Mouse (Mus musculus): ENCODE data around the gene Pim1. TPM values are rescaled to one million over a fixed set of nuclear protein-coding genes. Genes with fewer than 3 reads are reported as not detected.

Pim1 gene
- polyA plus RNA-seq, 1 experiment from 2014 or later: 11.8 TPM

DNA sequence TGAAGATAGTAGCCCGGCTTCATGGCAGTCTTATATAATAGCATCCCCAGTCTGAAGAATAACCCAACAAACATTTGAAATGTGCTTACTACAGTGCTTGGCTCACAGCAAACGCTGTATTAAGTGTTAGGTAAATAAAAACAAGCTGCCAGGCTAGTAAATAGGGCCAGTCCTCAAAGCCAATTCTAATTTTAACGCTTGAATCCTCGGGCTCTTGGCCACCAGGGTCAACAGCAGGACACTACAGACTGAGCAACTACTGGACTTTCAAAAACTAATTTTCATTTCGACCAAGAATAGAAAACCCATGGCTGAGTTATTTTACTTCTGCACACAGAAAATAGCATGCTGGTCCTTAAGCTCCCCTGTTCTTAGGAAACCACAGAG, 30.4 kb upstream of the Pim1 start:
- WGBS: 35% methylated on average over 5 of the region's 5 CpGs

GRCm38 (mm10) chr17:29463627-29464026, 26.9 kb upstream of the Pim1 start:
- 22% methylated on average over 13 of the region's 13 CpGs for WGBS
- no peaks in the 10 kb centered on the region for H3K27me3 ChIP-seq (replicated peaks; ENCODE audit: control insufficient read depth, insufficient read depth, low read length)
- H3K27ac ChIP-seq (ENCODE audit: low read length): peak overlapping the region; percentile 71
- peak; percentile 36 for ATAC-seq
- H3K4me3 ChIP-seq (ENCODE audit: low read length): peak overlapping the region; percentile 20
- H3K9ac ChIP-seq (ENCODE audit: low read depth, low read length): peak overlapping the region; percentile 54
- no peaks in the 10 kb centered on the region for H3K36me3 ChIP-seq (ENCODE audit: control insufficient read depth, insufficient read depth, low read length)
- H3K4me2 ChIP-seq (ENCODE audit: low read depth, low read length): peak overlapping the region; percentile 43
- H3K4me1 ChIP-seq (ENCODE audit: control insufficient read depth, insufficient read depth, low read length): peaks cover 29% of the 10 kb centered on the region
- no peaks in the 10 kb centered on the region for H3K9me3 ChIP-seq (ENCODE audit: control insufficient read depth, low read length)

More for the DNA sequence above, 30.4 kb upstream of the Pim1 start:
- Histone ChIP-seq H3K27ac (ENCODE audit: low read length) (0 out of 2 replicates have a peak overlapping the region, but pooled peaks have one; percentile 12), H3K9me3 (ENCODE audit: control insufficient read depth, low read length) (no peaks in the 10 kb centered on the region), H3K4me3 (ENCODE audit: low read length) (no peak overlapping the region), H3K9ac (ENCODE audit: low read depth, low read length) (peak overlapping the region; percentile 50; the same call in 1 of the 2 replicates), H3K4me2 (ENCODE audit: low read depth, low read length) (peak overlapping the region; percentile 32; the same call in 1 of the 2 replicates), H3K27me3 (replicated peaks; ENCODE audit: control insufficient read depth, insufficient read depth, low read length) (no peaks in the 10 kb centered on the region), H3K36me3 (ENCODE audit: control insufficient read depth, insufficient read depth, low read length) (no peaks in the 10 kb centered on the region), H3K4me1 (ENCODE audit: control insufficient read depth, insufficient read depth, low read length) (peaks cover 29% of the 10 kb centered on the region)
- ATAC-seq: no peak

GRCm38 (mm10) chr17:29464068-29464467, 26.5 kb upstream of the Pim1 start:
- Histone ChIP-seq H3K27me3 (replicated peaks; ENCODE audit: control insufficient read depth, insufficient read depth, low read length) (no peaks in the 10 kb centered on the region), H3K27ac (ENCODE audit: low read length) (peak overlapping the region; percentile 71), H3K4me3 (ENCODE audit: low read length) (peak overlapping the region; percentile 20), H3K9ac (ENCODE audit: low read depth, low read length) (peak overlapping the region; percentile 54), H3K36me3 (ENCODE audit: control insufficient read depth, insufficient read depth, low read length) (no peaks in the 10 kb centered on the region), H3K4me1 (ENCODE audit: control insufficient read depth, insufficient read depth, low read length) (peaks cover 29% of the 10 kb centered on the region), H3K4me2 (ENCODE audit: low read depth, low read length) (peak overlapping the region; percentile 43), H3K9me3 (ENCODE audit: control insufficient read depth, low read length) (no peaks in the 10 kb centered on the region)
- ATAC-seq: peak; percentile 82
- 5% methylated on average over 14 of the region's 14 CpGs for WGBS

DNA sequence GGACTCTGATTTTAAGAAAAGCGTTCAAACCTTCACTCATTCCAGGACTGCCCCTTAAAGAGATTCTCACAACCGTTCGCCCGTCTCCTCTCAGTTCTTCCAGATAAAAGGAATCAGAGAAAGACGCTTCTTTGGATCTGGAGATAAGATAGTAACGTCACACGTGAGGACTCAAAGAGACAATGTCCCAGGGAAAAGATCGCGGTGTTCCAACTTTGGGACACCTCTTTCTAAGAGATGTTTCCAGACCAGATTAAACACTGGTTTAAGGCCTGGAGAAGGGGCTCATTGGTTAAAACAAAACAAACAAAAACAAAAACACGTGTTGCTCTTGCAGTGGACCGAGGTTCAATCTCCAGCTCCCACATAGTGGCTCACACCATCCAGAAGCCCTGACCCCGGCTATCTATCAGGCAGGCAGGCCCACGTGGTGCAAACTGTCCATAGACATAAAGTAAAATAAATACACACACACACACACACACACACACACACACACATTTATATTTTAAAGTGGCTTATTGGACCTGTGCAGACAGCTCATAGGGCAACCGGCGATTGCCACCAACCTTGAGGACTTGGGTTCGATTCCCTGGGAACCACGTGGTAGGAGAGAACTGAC, 25.9 kb upstream of the Pim1 start:
- peak overlapping the region; percentile 71 for H3K27ac ChIP-seq (ENCODE audit: low read length)
- no peaks in the 10 kb centered on the region for H3K27me3 ChIP-seq (replicated peaks; ENCODE audit: control insufficient read depth, insufficient read depth, low read length)
- H3K9me3 ChIP-seq (ENCODE audit: control insufficient read depth, low read length): no peaks in the 10 kb centered on the region
- ATAC-seq: no peak
- no peaks in the 10 kb centered on the region for H3K36me3 ChIP-seq (ENCODE audit: control insufficient read depth, insufficient read depth, low read length)
- peak overlapping the region; percentile 54; the same call in 1 of the 2 replicates for H3K9ac ChIP-seq (ENCODE audit: low read depth, low read length)
- H3K4me3 ChIP-seq (ENCODE audit: low read length): peak overlapping the region; percentile 20; the same call in 1 of the 2 replicates
- H3K4me2 ChIP-seq (ENCODE audit: low read depth, low read length): peak overlapping the region; percentile 43
- 21% methylated on average over 17 of the region's 17 CpGs for WGBS
- H3K4me1 ChIP-seq (ENCODE audit: control insufficient read depth, insufficient read depth, low read length): peaks cover 27% of the 10 kb centered on the region

DNA sequence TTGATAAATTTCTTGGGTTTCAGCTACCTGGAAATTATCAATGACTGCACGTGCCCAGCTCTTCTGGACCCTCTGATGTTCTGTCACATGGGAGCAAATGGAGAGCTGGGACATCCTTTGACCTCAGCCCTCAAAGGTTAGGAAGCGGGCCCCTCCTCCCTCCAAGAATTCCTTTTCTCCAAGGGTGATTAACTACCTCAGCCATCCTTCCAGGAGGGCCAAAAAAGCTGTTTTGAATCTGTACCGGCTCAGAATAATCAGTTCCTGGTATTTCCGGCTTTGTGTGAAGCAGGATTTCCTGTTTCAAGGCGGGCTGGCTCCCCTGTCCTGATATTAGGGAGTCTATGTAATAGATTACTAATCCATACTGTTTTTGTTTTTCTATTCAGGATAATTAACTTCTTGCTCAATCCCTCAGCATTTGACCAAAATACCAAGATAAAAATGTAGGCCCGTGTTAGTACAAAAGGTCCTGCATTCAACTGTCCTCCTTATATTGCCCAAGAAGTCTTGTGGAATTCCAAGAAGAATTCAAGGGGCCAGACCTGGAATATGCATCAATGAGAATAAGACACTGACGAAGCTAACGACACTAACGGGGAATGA, 25.0 kb upstream of the Pim1 start:
- no peak overlapping the region for H3K4me3 ChIP-seq (ENCODE audit: low read length)
- no peak overlapping the region; the same call in 1 of the 2 replicates for H3K27ac ChIP-seq (ENCODE audit: low read length)
- H3K9ac ChIP-seq (ENCODE audit: low read depth, low read length): no peak overlapping the region
- no peak overlapping the region for H3K4me2 ChIP-seq (ENCODE audit: low read depth, low read length)
- no peaks in the 10 kb centered on the region for H3K9me3 ChIP-seq (ENCODE audit: control insufficient read depth, low read length)
- no peak for ATAC-seq
- peaks cover 26% of the 10 kb centered on the region for H3K4me1 ChIP-seq (ENCODE audit: control insufficient read depth, insufficient read depth, low read length)
- H3K27me3 ChIP-seq (replicated peaks; ENCODE audit: control insufficient read depth, insufficient read depth, low read length): no peaks in the 10 kb centered on the region
- no peaks in the 10 kb centered on the region for H3K36me3 ChIP-seq (ENCODE audit: control insufficient read depth, insufficient read depth, low read length)
- WGBS: 46% methylated on average over 9 of the region's 9 CpGs

GRCm38 (mm10) chr17:29467030-29467429, 23.5 kb upstream of the Pim1 start:
- 31% methylated on average over 11 of the region's 11 CpGs for WGBS
- Histone ChIP-seq H3K27ac (ENCODE audit: low read length) (peak overlapping the region; percentile 41; the same call in 1 of the 2 replicates), H3K4me2 (ENCODE audit: low read depth, low read length) (0 out of 2 replicates have a peak overlapping the region, but pooled peaks have one; percentile 25), H3K9ac (ENCODE audit: low read depth, low read length) (no peak overlapping the region), H3K4me3 (ENCODE audit: low read length) (no peak overlapping the region), H3K9me3 (ENCODE audit: control insufficient read depth, low read length) (no peaks in the 10 kb centered on the region), H3K36me3 (ENCODE audit: control insufficient read depth, insufficient read depth, low read length) (no peaks in the 10 kb centered on the region), H3K27me3 (replicated peaks; ENCODE audit: control insufficient read depth, insufficient read depth, low read length) (no peaks in the 10 kb centered on the region), H3K4me1 (ENCODE audit: control insufficient read depth, insufficient read depth, low read length) (peaks cover 29% of the 10 kb centered on the region)
- ATAC-seq: no peak

DNA sequence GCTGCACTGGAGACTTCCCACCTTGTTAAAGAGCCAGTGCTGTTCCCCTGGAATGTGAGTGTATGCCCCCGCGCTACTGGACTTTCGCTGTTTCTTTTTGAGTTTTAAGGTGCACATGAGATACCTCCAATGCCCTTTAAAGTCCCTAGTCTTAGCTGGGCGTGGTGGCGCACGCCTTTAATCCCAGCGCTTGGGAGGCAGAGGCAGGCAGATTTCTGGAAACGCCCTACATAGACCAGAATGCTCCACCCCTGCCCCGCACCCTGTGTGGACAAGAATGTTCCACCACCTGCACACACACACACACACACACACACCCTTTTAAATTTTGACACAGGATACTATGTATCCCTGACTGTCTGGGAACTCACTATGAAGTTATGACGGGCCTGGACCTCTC, 17.1 kb upstream of the Pim1 start:
- Histone ChIP-seq H3K27ac (ENCODE audit: low read length) (no peak overlapping the region), H3K9ac (ENCODE audit: low read depth, low read length) (no peak overlapping the region), H3K9me3 (ENCODE audit: control insufficient read depth, low read length) (no peaks in the 10 kb centered on the region), H3K4me1 (ENCODE audit: control insufficient read depth, insufficient read depth, low read length) (peaks cover 7% of the 10 kb centered on the region; the same call in 1 of the 2 replicates), H3K27me3 (replicated peaks; ENCODE audit: control insufficient read depth, insufficient read depth, low read length) (no peaks in the 10 kb centered on the region), H3K4me2 (ENCODE audit: low read depth, low read length) (no peak overlapping the region), H3K36me3 (ENCODE audit: control insufficient read depth, insufficient read depth, low read length) (no peaks in the 10 kb centered on the region), H3K4me3 (ENCODE audit: low read length) (no peak overlapping the region)
- ATAC-seq: no peak
- WGBS: 96% methylated on average over 10 of the region's 10 CpGs

- peaks cover 7% of the 10 kb centered on the region; the same call in 1 of the 2 replicates for H3K4me1 ChIP-seq (ENCODE audit: control insufficient read depth, insufficient read depth, low read length)
- no peak overlapping the region for H3K9ac ChIP-seq (ENCODE audit: low read depth, low read length)
- no peak overlapping the region for H3K4me2 ChIP-seq (ENCODE audit: low read depth, low read length)
- H3K27me3 ChIP-seq (replicated peaks; ENCODE audit: control insufficient read depth, insufficient read depth, low read length): no peaks in the 10 kb centered on the region
- ATAC-seq: no peak
- H3K36me3 ChIP-seq (ENCODE audit: control insufficient read depth, insufficient read depth, low read length): no peaks in the 10 kb centered on the region
- H3K27ac ChIP-seq (ENCODE audit: low read length): no peak overlapping the region
- H3K4me3 ChIP-seq (ENCODE audit: low read length): no peak overlapping the region
- 59% methylated on average over 2 of the region's 2 CpGs for WGBS
- no peaks in the 10 kb centered on the region for H3K9me3 ChIP-seq (ENCODE audit: control insufficient read depth, low read length)
Observed at GRCm38 (mm10) chr17:29474036-29474435, 16.5 kb upstream of the Pim1 start.

GRCm38 (mm10) chr17:29475142-29475541, 15.4 kb upstream of the Pim1 start:
- no peaks in the 10 kb centered on the region for H3K27me3 ChIP-seq (replicated peaks; ENCODE audit: control insufficient read depth, insufficient read depth, low read length)
- no peak overlapping the region for H3K4me2 ChIP-seq (ENCODE audit: low read depth, low read length)
- ATAC-seq: no peak
- no peak overlapping the region for H3K27ac ChIP-seq (ENCODE audit: low read length)
- WGBS: 94% methylated on average over 3 of the region's 3 CpGs
- H3K9me3 ChIP-seq (ENCODE audit: control insufficient read depth, low read length): no peaks in the 10 kb centered on the region
- no peaks in the 10 kb centered on the region for H3K36me3 ChIP-seq (ENCODE audit: control insufficient read depth, insufficient read depth, low read length)
- no peak overlapping the region for H3K9ac ChIP-seq (ENCODE audit: low read depth, low read length)
- H3K4me1 ChIP-seq (ENCODE audit: control insufficient read depth, insufficient read depth, low read length): peaks cover 3% of the 10 kb centered on the region; the same call in 1 of the 2 replicates
- no peak overlapping the region for H3K4me3 ChIP-seq (ENCODE audit: low read length)

Measured in intestine, embryonic 16.5 days (tissue).